Mouse (Mus musculus) liver, adult 10 weeks (tissue): ENCODE data around the gene Ptpn21. TPM values are rescaled to one million over a fixed set of nuclear protein-coding genes. Genes with fewer than 3 reads are reported as not detected.

Source experiments
- polyA plus RNA-seq: library from polyadenylated mRNA; stranded (reverse); fragments of 350-450 nt; fragmentation: Illumina TruSeq; extraction: RNeasy Lipid Tissue Mini Kit (QIAGEN cat#74804); gene quantifications from one replicate; pipeline ENCODE4 v1.2.3, GENCODE M21; 2014; ENCODE audit warnings: low read depth, low replicate concordance

Ptpn21 gene
- 10.1 TPM for polyA plus RNA-seq

GRCm38 (mm10) chr12:98736951-98737800, at the start of gene Ptpn21:
Gene Ptpn21 (minus strand): TSS chr12:98737405.

GRCm38 (mm10) chr12:98746746-98747379, 9.7 kb upstream of the Ptpn21 start, which contains the start of gene Zc3h14:
Gene Zc3h14 (plus strand): TSS chr12:98746964.

GRCm38 (mm10) chr12:98627392-98628259, 109.6 kb downstream of the Ptpn21 start, which contains the start of gene Spata7:
Gene Spata7 (plus strand): TSS chr12:98628157.

Other genes starting within 250 kb of the Ptpn21 start
- 0.53 TPM for gene Kcnk10, start 159.1 kb downstream of the Ptpn21 start, polyA plus RNA-seq
- gene Spata7, start 109.2 kb downstream of the Ptpn21 start, polyA plus RNA-seq = 2.3 TPM
- gene Zc3h14, start 9.6 kb upstream of the Ptpn21 start, polyA plus RNA-seq = 92.9 TPM
- gene Eml5, start 164.1 kb upstream of the Ptpn21 start, polyA plus RNA-seq = 4.8 TPM
- 11.5 TPM for gene Ttc8, start 183.2 kb upstream of the Ptpn21 start, polyA plus RNA-seq